25 mouse cellular contexts compared by ENCODE assay signal in genomic region chr9:32136195-32136594, GRCm38 (mm10).
"Had no signal": no experiment of that assay in that cellular context is flagged by ENCODE, and none has a peak within 500 bp of the region (broad histone marks: within the 10 kb centered on the region; RNA-seq: fewer than 3 reads in every experiment).

No protein-coding gene starts in this region.

- H3K9ac ChIP-seq: heart, embryonic 15.5 days; hindbrain, embryonic 12.5 days; hindbrain, embryonic 14.5 days; intestine, embryonic 15.5 days; limb, embryonic 12.5 days; liver, embryonic 13.5 days; liver, embryonic 15.5 days had no signal

- ATAC-seq: inflammation-experienced regulatory T-cells, adult 6 months; intestine, embryonic 15.5 days; intestine, postnatal 0 days had no signal

- DNase-seq: gastrocnemius, postnatal 14 days; heart, adult 18-20 months; heart, postnatal 14 days; heart, postnatal 4 days; kidney, adult 18-20 months; kidney, adult 8-10 months; kidney, postnatal 10 days; kidney, postnatal 25 days; kidney, postnatal 4 days; liver; liver, embryonic 13.5 days had no signal

- H3K27ac ChIP-seq: heart, embryonic 13.5 days; heart, embryonic 15.5 days; hindbrain, embryonic 10.5 days; hindbrain, embryonic 12.5 days; hindbrain, embryonic 14.5 days; intestine, embryonic 15.5 days; layer of hippocampus, adult 2 months; left cerebral cortex, adult 2 months; limb, embryonic 10.5 days; limb, embryonic 12.5 days; liver, embryonic 13.5 days; liver, embryonic 15.5 days had no signal

- H3K4me2 ChIP-seq: hindbrain, embryonic 12.5 days; hindbrain, embryonic 14.5 days; intestine, embryonic 15.5 days; limb, embryonic 12.5 days; liver, embryonic 11.5 days; liver, embryonic 13.5 days; liver, embryonic 15.5 days had no signal

- H3K4me1 ChIP-seq: hindbrain, embryonic 10.5 days; hindbrain, embryonic 12.5 days; intestine, embryonic 15.5 days; limb, embryonic 10.5 days; liver, embryonic 13.5 days had no signal

- H3K27me3 ChIP-seq: heart, embryonic 13.5 days; heart, embryonic 15.5 days; hindbrain, embryonic 12.5 days; intestine, embryonic 15.5 days; limb, embryonic 12.5 days; liver, embryonic 13.5 days; liver, embryonic 15.5 days had no signal

- H3K4me3 ChIP-seq: heart, embryonic 13.5 days; heart, embryonic 15.5 days; hindbrain, embryonic 10.5 days; hindbrain, embryonic 12.5 days; intestine, embryonic 15.5 days; layer of hippocampus, adult 2 months; left cerebral cortex, adult 2 months; limb, embryonic 10.5 days; limb, embryonic 12.5 days; liver, embryonic 13.5 days; liver, embryonic 15.5 days had no signal

- H3K9me3 ChIP-seq: heart, embryonic 13.5 days; heart, embryonic 15.5 days; hindbrain, embryonic 10.5 days; hindbrain, embryonic 12.5 days; intestine, embryonic 15.5 days; limb, embryonic 10.5 days; limb, embryonic 12.5 days; liver, embryonic 13.5 days; liver, embryonic 15.5 days had no signal

- H3K36me3 ChIP-seq: heart, embryonic 13.5 days; heart, embryonic 15.5 days; hindbrain, embryonic 12.5 days; intestine, embryonic 15.5 days; limb, embryonic 10.5 days; limb, embryonic 12.5 days; liver, embryonic 13.5 days; liver, embryonic 15.5 days had no signal
